Mouse (Mus musculus): ENCODE data around the gene Cit.

Gene Cit

DNA sequence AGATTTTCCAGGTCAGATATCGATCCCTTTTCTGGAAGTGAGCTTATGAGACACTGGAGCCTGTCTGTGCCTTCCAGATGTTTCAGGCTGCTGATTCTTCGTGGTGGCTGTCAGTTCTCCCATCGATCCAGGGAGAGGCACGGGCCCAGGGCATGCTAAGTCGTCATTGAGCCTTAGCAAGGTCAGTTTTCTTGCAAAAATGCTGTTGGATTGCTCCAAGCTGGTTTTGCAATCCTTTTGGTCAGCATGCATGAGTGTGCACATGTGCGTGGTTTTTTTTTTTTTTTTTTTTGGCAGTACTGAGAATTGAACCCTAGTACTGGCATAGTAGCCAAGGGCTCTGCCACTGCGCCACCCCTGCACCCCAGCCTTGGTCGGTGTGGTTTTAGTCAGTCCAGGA lies 158.1 kb downstream of the Cit start:
- POLR2A ChIA-PET, result interaction anchor here in 1 of 4 experiments (1.8 to 4.7 kb wide), 2 partner anchors 10 to 23 kb away, joined by 4 to 31 read pairs; no protein-coding TSS in a partner anchor

DNA sequence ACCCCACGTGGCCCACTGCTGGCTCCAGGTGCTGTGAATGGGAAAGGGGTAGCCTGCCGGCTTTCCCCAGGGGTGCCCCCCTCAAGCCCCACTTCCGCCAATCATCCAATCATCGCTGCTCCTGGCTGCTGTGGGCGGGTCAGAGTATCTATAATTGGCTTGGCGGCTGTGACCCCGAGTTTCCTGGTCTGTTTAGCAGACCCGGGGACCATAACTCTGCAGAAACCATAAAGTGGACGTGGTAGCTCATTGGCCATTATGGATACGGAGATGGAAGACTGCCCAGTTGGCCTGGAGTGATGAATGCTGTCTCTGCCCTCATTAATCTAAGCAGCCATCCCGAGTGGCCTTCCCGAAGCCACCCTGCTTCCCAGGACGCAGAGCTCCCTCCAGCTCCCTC lies 158.7 kb downstream of the Cit start:
- ChIA-PET POLR2A (interaction anchor here in 2 of 4 experiments (0.6 to 4.7 kb wide), 13 partner anchors 9 to 787 kb away, joined by 3 to 31 read pairs (median 5); partner anchors contain the start of gene Prkab1 (in 2 of the 2)), CTCF (interaction anchor here in 2 of 4 experiments (0.6 to 1.2 kb wide), 5 partner anchors 20 to 1182 kb away, joined by 3 to 4 read pairs (median 4); partner anchors contain the start of gene Prkab1 (in 1 of the 2))

More for the DNA sequence above, 158.1 kb downstream of the Cit start:
- CTCF ChIA-PET, result interaction anchor here in 1 of 4 experiments (0.6 kb wide), 1 partner anchor 1182 kb away, joined by 3 read pairs; no protein-coding TSS in a partner anchor

DNA sequence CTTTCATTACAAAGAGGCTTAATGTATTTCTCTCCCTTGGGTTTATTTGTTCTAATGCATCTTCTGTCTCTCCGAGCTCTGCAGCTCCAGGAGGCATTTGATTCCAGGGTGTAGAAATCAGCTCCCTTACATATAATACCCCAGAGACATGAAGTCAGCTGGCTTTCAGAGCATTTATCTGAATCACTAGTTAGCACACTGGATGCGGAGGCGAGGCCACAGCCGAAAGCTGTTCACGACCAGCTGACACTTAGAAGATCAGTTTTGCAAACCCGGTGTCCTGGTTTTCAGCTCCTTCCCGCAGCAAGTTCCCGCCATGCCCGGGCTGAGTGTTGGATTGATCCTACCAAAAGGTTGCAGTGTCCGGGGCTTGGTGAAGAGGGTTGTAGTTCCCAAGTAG lies 159.2 kb downstream of the Cit start:
- ChIA-PET POLR2A (interaction anchor here in 2 of 4 experiments (0.6 to 4.7 kb wide), 15 partner anchors 8 to 786 kb away, joined by 3 to 31 read pairs (median 5); partner anchors contain the start of gene Prkab1 (in 2 of the 2)), CTCF (interaction anchor here in 2 of 4 experiments (0.9 to 1.2 kb wide), 5 partner anchors 17 to 51 kb away, joined by 3 to 4 read pairs (median 4); partner anchors contain the start of gene Prkab1 (in 1 of the 2))

DNA sequence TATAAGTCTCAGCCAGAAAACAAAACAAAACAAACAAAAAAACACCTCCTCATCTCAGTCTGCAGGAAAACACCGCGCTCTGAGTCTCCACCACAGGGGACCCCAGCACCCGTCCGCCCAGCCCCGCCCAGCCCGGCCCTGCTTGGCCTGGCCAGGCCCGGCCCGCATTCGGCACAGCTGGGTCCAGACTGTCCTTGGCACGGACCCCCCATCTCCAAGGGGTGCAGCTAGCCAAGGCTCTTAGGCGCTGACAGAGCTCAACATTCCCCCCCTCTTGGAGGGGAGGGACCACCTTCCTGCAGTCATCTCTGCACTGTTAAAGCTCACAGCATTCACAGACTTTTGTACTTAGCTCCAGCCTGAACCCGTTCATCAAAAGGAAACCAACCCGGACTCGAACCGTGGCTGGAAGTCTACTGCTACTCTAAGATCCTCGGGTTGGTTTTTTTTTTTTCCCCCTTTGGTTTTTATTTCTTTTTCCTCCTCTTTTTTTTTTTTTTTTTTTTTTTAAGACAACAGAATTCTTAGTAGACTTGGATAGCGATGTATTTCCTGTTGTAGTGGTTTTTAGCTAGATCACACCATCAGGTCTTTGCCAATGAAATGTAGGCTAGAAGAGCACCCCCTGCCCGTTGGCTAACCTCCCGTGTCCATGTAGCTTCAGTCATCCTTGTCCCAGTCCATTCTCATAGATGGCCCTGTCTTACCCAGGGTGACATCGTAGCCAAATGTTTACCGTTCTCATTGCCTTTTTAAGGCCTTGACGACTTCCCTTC lies 161.4 kb downstream of the Cit start:
- CTCF ChIA-PET, result interaction anchor here (0.5 to 5.0 kb wide), 50 partner anchors 8 to 1075 kb away, joined by 3 to 41 read pairs (median 4); partner anchors contain the start of gene Prkab1 (in 2 of the 4)
- POLR2A ChIA-PET, result interaction anchor here (0.6 to 4.7 kb wide), 47 partner anchors 10 to 1971 kb away, joined by 3 to 35 read pairs (median 4); partner anchors contain the start of genes Prkab1 (in 3 of the 4), Cit (in 1 of the 4), Rab35 (in 1 of the 4) and Rplp0 (in 1 of the 4)

DNA sequence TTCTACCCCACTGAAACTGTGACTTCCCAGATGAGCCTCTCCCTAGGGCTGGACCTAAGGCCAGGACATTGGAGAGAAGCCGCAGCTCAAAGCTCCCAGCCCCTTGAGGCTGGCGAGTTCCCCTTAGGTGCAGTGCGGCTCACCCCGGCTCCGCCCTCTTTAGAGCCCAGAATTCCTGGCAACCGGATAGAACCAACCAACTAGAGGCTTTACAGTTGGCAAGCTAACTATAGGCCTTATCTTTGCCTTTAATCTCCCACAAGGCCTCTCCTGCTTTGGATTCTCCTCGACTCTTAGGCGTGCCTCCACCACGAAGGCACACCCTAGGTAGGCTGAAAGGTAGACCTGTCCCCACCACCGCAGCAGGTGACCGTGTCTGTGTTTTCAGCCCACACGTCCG lies 162.6 kb downstream of the Cit start:
- CTCF ChIA-PET, result interaction anchor here (0.7 to 5.0 kb wide), 21 partner anchors 10 to 1409 kb away, joined by 3 to 41 read pairs (median 5); partner anchors contain the start of gene Prkab1 (in 2 of the 4)
- POLR2A ChIA-PET, result interaction anchor here (0.6 to 3.1 kb wide), 37 partner anchors 9 to 517 kb away, joined by 3 to 35 read pairs (median 4); partner anchors contain the start of genes Prkab1 (in 3 of the 4), Cit (in 1 of the 4), Rab35 (in 1 of the 4) and Rplp0 (in 1 of the 4)

DNA sequence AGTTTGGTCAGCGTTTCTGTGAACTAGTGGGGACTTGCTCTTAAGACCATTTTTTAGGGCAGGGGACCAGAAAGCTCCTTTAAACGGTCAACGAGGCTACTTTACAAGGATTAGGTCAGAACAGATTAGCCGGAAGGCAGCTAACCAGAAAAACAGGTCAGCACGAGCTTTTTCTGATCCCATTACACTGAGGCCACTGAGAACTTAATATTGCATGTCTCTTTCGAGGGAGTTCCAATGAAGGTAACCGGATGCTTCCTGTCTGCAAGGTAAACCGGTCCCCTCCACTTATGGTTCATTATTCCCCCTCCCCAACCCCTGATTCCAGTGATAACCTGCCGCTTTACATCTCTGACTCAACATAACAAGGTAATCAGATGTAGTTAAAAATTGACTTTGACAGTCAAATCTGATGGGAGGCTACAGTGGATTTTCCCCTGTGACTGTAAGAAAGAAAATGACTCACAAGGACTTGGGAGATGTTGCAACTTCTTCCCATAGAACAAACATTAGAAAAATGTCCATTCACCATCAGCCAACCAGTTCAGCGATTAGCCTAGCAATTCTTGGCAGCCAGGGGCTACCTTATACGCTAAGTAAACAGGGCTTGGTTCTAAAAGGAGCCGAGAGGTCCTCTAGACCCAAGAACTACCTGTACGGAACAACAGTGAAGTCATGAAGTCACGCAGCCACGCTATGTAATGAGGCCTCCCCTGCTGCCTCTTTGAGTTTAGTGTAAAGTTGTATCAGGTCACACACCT lies 164.2 kb downstream of the Cit start:
- CTCF ChIA-PET, result interaction anchor here in 2 of 4 experiments (0.5 to 5.0 kb wide), 4 partner anchors 8 to 132 kb away, joined by 3 to 41 read pairs (median 10); no protein-coding TSS in a partner anchor
- POLR2A ChIA-PET, result interaction anchor here in 2 of 4 experiments (0.6 to 3.1 kb wide), 8 partner anchors 9 to 1651 kb away, joined by 3 to 35 read pairs (median 4); partner anchors contain the start of gene Prkab1 (in 1 of the 2)

DNA sequence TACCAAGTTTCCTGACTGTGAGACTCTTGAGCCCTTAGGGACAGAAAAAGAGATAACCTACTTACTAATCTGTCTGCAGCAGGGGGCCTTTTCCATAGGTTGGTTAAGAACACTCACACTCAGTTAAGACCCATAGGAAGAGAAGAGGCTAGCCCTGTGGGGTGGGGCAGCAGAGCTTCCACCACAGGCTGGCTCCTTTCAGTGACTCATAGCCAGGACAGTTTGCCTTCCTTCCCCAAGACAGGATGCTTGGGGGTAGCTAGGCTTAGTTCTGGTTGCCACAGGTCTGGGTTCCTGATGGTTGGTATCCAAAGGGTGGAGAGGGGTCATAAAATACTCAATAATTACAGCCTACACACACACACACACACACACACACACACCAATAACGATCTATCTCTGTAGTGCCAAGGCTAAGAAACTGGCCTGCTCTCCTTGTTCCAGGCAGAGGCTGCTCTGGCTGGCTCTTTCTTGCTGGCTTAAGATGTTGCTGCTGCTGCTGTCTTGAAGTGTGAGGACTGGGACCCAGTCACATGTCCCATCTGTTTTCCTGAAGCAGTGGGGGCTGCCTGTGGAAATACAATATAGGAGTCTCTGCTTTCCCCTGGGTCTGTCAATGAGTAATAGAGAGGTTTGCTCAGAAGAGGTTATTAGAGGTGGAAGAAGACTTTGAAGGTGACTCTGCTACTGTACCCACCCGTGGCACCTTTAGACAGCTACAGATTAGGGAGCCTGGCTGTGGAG lies 165.0 kb downstream of the Cit start:
- ChIA-PET CTCF (no interaction called here), POLR2A (interaction anchor here in 2 of 4 experiments (0.6 kb wide), 2 partner anchors 332 to 1102 kb away, joined by 3 to 4 read pairs; no protein-coding TSS in a partner anchor)

DNA sequence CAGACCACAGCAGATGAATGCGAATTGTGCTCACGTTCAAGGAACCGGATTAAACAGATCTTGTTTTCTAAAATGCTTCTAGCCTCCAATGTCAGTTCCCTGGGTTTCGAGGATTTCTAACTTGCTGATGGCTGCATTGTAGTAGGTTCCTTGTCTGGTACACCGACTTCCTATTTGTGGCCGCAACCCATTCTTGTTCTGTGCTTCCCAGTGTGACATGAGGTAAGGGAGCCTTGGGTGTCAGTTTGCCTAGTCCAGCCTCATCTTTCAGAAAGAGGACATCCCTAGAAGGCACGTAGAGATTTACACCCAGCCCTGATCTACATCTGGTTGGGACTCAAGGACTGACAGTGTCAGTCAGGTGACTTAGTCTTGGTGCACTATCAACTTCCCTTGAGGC lies 166.6 kb downstream of the Cit start:
- POLR2A ChIA-PET, result interaction anchor here in 1 of 4 experiments (0.6 to 1.0 kb wide), 2 partner anchors 187 to 1727 kb away, joined by 3 read pairs; no protein-coding TSS in a partner anchor
- CTCF ChIA-PET, result interaction anchor here in 1 of 4 experiments (0.6 kb wide), 1 partner anchor 967 kb away, joined by 5 read pairs; no protein-coding TSS in a partner anchor

DNA sequence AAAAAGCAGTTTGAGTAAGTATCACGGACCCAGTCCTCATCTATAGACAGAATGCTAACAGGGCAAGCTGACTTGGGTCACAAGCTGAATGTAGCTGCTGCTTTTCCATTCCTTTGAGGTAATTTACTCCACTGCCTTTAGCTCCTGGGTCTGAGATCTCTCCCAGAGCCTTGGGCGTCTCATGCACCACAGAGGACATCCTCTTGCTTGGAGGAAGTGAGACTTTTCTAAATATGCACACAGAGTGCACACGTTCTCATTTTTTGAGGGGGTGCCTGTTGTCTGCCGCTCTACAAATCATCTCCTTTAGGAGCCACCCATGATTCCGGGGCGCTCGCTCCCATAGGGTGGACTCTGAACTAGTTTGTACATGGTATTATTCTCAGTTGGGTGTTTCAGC lies 167.4 kb downstream of the Cit start:
- CTCF ChIA-PET, result interaction anchor here in 2 of 4 experiments (0.6 kb wide), 2 partner anchors 968 to 1396 kb away, joined by 5 to 7 read pairs; no protein-coding TSS in a partner anchor
- POLR2A ChIA-PET, result interaction anchor here in 2 of 4 experiments (0.9 to 2.6 kb wide), 7 partner anchors 8 to 253 kb away, joined by 3 to 15 read pairs (median 4); partner anchors contain the start of gene Prkab1 (in 2 of the 2)

DNA sequence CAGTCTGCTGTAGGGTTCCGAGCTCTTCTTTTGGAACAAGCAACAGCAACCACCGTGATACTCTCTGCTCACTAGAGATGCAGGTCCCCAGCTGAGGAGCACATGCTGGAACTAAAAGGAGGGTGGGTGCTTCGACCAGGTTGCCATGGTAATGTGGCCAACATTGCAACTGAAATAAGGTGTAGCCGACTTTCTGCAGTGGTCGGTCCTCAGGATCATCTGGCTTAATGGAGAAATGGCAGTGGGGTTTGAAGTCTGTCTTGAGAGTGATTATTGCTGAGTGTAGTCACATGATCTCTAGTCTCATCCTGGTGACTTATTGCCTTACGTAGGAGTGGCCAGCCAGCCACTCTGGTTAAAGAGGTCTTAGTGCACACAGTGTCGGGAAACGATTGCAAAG lies 168.7 kb downstream of the Cit start:
- ChIA-PET POLR2A (interaction anchor here (0.5 to 2.6 kb wide), 7 partner anchors 9 to 652 kb away, joined by 3 to 15 read pairs (median 5); partner anchors contain the start of gene Prkab1 (in 2 of the 4)), CTCF (interaction anchor here in 2 of 4 experiments (0.8 to 1.1 kb wide), 2 partner anchors 18 to 223 kb away, joined by 3 read pairs; no protein-coding TSS in a partner anchor)

DNA sequence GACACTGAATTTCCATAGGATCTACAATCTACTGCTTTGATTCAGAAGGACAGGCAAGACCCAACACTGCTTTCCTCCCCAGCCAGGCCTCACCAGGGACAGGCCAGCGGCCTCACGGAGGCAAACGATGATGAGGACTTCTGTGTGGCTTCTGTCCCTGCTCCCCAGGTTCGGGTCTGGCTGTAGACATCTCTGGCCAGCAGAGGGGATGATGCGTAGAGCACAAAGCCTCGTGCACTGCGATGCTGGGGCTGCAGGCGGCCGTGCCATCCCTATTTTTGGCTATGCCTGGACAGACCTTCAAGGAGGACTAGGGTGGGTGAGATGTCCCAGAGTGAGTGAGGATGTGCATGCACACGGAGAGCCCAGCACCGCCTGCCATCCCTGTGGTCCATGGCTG lies 169.2 kb downstream of the Cit start:
- ChIA-PET CTCF (no interaction called here), POLR2A (interaction anchor here in 2 of 4 experiments (2.3 to 2.6 kb wide), 2 partner anchors 10 kb away, joined by 7 to 15 read pairs; partner anchors contain the start of gene Prkab1 (in 1 of the 2))

DNA sequence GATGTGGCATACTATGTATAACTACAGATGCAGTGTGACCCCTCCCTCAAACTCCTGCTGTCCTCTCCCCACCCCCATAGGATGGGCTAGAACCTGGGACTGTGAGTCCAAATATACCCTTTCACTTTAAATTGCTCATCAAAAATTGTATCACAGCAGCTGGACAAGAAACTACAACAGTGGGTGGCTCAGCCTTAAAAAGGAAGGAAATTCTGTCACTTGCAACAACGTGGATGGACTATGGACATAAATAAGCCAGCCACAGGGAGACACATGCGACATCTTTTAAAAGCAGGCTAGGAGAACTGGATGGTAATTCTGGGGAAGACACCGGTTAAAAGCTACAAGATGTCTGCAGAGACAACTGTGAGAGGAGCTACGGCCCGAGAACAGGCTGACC lies 171.5 kb downstream of the Cit start:
- ChIA-PET CTCF (interaction anchor here in 2 of 4 experiments (0.7 to 3.9 kb wide), 2 partner anchors 9 to 292 kb away, joined by 3 to 41 read pairs; no protein-coding TSS in a partner anchor), POLR2A (interaction anchor here in 2 of 4 experiments (0.7 to 1.4 kb wide), 4 partner anchors 9 to 57 kb away, joined by 3 read pairs; no protein-coding TSS in a partner anchor)

DNA sequence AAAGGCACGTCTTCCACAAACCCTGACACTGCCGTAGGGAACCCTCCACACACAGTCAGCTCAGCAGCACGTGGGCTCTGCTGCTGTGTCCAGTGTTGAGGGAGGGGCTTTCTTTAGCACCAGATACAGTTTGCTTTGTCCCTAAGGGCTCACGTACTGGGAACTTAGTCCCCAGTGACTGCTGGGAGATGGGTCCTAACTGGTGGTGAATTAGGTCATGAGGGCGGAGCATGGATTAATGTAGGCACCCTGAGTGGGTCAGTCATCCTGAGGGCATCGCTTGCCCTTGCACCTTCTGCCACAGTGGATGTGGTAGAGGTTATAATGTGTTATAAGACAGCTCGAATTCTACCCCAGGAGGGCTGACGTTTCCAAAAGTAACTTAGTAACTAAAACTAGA lies 172.3 kb downstream of the Cit start:
- ChIA-PET CTCF (interaction anchor here in 1 of 4 experiments (0.5 to 3.9 kb wide), 3 partner anchors 10 to 73 kb away, joined by 3 to 41 read pairs (median 9); no protein-coding TSS in a partner anchor), POLR2A (interaction anchor here in 3 of 4 experiments (0.7 to 3.1 kb wide), 6 partner anchors 9 to 22 kb away, joined by 3 to 13 read pairs (median 6); no protein-coding TSS in a partner anchor)

DNA sequence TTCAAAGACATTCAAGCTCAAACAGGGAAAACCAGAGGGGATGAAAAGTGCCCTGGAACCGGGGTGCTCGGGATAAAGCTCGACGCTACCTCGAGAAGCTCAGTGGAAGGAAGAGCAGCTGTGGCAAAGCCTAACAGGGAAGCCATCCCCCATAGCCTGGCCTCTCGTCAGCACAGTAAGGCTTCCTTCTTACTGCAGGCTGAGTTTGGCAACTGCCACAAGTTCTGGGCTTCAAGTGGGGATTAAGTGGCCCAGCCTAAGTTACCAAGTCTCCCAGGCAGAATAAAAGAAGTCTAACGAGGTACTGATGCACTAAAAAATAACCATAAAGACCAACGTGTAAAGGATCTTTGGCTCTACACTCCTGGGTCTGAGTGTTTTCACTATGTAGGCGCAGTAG lies 173.1 kb downstream of the Cit start:
- POLR2A ChIA-PET, result interaction anchor here in 3 of 4 experiments (0.6 to 3.1 kb wide), 6 partner anchors 10 to 47 kb away, joined by 3 to 13 read pairs (median 6); no protein-coding TSS in a partner anchor
- CTCF ChIA-PET, result interaction anchor here in 3 of 4 experiments (0.7 to 3.9 kb wide), 8 partner anchors 11 to 171 kb away, joined by 3 to 41 read pairs (median 3); no protein-coding TSS in a partner anchor

DNA sequence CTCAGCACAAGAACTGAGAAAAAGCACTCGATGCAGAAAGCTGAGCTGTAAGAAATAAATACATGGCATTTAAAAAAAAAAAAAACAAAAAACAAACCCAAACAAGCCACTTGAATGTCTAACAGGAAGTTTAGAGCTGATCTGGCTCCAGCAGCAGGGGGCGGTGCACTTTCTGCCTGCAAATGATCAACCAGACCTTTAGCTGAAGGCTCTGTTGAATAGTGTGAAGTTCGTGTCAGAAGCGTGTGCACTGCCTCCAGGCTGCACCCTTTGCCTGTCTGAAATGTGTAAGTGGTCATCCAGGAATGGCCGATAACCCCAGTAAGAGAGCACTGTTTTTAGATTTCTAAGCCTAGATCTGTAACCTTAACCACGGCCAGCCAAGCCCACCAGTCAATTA lies 173.7 kb downstream of the Cit start:
- CTCF ChIA-PET, result interaction anchor here (0.6 to 3.9 kb wide), 11 partner anchors 11 to 171 kb away, joined by 3 to 41 read pairs (median 3); no protein-coding TSS in a partner anchor
- POLR2A ChIA-PET, result interaction anchor here in 3 of 4 experiments (0.6 to 3.1 kb wide), 5 partner anchors 10 to 47 kb away, joined by 3 to 13 read pairs (median 8); no protein-coding TSS in a partner anchor

DNA sequence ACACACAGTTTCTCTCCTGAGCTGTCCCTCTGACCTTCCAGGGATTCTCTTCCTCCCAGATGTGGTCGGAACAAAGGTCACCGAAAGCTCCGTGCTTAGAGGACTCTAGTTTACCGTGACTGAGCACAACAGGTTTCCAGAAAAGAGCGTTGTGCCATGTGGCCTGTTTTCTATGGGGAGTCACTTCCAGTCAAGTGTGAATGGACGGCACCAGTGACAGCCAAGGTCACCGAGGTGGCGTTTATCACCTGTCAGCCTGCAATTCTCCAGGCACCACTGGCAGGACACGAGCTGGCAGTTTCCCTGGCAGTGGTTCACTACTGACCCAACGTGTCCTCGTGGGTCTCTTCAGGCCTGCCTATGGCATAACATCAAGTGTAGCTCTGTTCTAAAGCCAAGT lies 174.3 kb downstream of the Cit start:
- ChIA-PET POLR2A (interaction anchor here in 3 of 4 experiments (0.8 to 3.1 kb wide), 5 partner anchors 11 to 196 kb away, joined by 3 to 13 read pairs (median 8); no protein-coding TSS in a partner anchor), CTCF (interaction anchor here (0.6 to 3.9 kb wide), 8 partner anchors 12 to 155 kb away, joined by 3 to 41 read pairs (median 3); no protein-coding TSS in a partner anchor)

Measured in embryonic stem cell, embryonic (primary cell).